Mouse (Mus musculus): Measurements from ENCODE around the gene Pacs2. TPM values are rescaled to one million over a fixed set of nuclear protein-coding genes. Genes with fewer than 3 reads are reported as not detected.

Gene Pacs2
- total and polyA plus RNA-seq, 3 experiments = 34.8 to 37.5 (median 34.9) TPM

DNA sequence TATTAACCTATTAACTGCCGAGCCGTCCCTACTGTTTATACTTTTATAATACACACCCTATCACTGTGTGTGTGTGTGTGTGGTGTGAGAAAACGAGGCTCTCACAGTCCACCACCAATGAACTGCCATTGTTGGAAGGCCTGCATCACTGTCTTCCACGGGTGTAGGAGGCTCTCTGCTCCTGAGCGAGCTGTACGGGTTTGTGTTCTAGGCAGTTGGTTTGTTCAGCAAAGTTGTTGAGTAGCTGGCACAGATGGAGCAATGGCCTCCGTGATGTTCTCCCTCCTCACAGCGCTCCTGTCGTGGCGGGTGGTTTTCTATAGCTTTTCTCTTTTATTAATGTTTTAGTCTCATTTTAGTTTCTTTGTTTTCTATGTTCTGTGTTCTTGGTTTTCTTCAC, 95.5 kb downstream of the Pacs2 start:
- intact Hi-C loops (cut with DNase I) = loop anchor here (10.0 kb wide), 1 partner anchor 235 kb away; no protein-coding TSS in a partner anchor
- WGBS = 87% methylated on average over 10 of the region's 10 CpGs

DNA sequence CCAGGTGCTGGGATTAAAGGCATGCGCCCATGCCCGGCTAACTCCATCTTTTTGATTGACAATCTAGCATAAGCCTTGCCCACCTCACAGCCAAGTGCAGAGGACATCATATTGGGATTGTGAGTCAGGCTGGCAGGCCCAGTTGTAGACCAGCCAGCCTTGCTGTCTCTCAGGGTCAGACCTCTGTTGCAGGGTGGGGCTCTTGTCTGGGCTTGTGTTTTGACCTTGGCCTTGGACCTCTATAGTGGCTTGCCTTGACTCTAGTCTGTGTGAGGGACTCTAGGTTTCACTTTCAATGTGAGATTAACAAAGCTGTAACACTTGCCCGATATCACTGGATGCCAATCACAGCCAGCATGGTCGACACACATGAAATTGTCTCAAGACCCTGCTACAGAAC, 99.8 kb downstream of the Pacs2 start:
- peaks cover 2% of the 10 kb centered on the region; the same call in 1 of the 2 replicates for H3K4me1 ChIP-seq (ENCODE audit: control insufficient read depth, insufficient read depth, low read length)
- H3K4me3 ChIP-seq = no peak overlapping the region
- H3K27me3 ChIP-seq (ENCODE audit: control insufficient read depth, insufficient read depth, low read length) = no peaks in the 10 kb centered on the region
- no peak for TF ChIP-seq EP300 (IDR thresholded peaks at IDR 0.05; ENCODE audit: insufficient read depth, low read depth, low read length)
- no peak for TF ChIP-seq CTCF (IDR thresholded peaks at IDR 0.05)
- TF ChIP-seq POLR2A (IDR thresholded peaks at IDR 0.05; ENCODE audit: insufficient read depth, low read depth, low read length) = no peak
- 85% methylated on average over 4 of the region's 4 CpGs for WGBS
- peaks cover 6% of the 10 kb centered on the region for H3K79me2 ChIP-seq (replicated peaks; ENCODE audit: control insufficient read depth, insufficient read depth, low read length)
- H3K36me3 ChIP-seq (ENCODE audit: control insufficient read depth, insufficient read depth, low read length) = no peaks in the 10 kb centered on the region
- no peak overlapping the region for H3K27ac ChIP-seq
- intact Hi-C loops (cut with DNase I) = no loop called here
- no peak for DNase-seq
- no peak overlapping the region for H3K9ac ChIP-seq (ENCODE audit: low read depth, low read length)

More for the DNA sequence above, 95.5 kb downstream of the Pacs2 start:
- Histone ChIP-seq H3K27me3 (ENCODE audit: control insufficient read depth, insufficient read depth, low read length) (no peaks in the 10 kb centered on the region), H3K27ac (no peak overlapping the region), H3K79me2 (replicated peaks; ENCODE audit: control insufficient read depth, insufficient read depth, low read length) (peaks cover 12% of the 10 kb centered on the region), H3K36me3 (ENCODE audit: control insufficient read depth, insufficient read depth, low read length) (no peaks in the 10 kb centered on the region; the same call in 1 of the 2 replicates), H3K9ac (ENCODE audit: low read depth, low read length) (no peak overlapping the region), H3K4me1 (ENCODE audit: control insufficient read depth, insufficient read depth, low read length) (peaks cover 16% of the 10 kb centered on the region), H3K4me3 (no peak overlapping the region)
- DNase-seq = no peak
- TF ChIP-seq POLR2A (IDR thresholded peaks at IDR 0.05; ENCODE audit: insufficient read depth, low read depth, low read length) (no peak), CTCF (IDR thresholded peaks at IDR 0.05) (no peak), EP300 (IDR thresholded peaks at IDR 0.05; ENCODE audit: insufficient read depth, low read depth, low read length) (no peak)

DNA sequence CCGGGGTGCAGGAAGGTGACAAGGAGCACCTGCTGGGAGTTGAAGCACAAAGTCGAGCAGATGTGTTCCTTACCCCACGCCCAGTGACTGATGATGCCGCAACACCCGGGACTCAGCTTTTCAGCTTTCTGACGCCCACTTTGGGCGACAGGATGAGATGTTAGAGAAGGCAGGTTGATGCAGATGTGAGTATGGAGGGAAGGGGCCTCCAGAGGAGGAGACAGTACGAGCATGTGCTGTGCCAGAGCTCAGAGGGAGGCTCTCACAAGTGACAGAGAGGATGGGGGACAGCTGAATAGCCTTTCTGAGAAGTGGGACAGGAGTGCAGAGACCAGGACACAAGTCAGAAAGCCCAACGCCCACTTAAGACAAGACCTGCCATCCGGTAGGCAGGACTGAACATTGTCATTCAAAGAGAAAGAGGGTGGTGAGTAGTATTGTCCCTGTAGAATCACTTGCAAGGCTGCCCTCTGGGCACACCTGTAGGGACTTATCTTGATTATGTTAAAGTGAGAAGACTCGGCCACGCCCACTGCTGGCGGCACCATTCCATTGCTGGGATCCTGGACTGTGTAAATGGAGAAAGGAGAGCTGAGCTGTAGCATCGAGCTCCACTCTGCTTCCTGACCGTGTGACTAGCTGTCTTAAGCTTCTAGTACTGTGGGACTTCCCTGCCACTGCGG, 100.7 kb downstream of the Pacs2 start:
- Histone ChIP-seq H3K4me3 (no peak overlapping the region), H3K79me2 (replicated peaks; ENCODE audit: control insufficient read depth, insufficient read depth, low read length) (peaks cover 4% of the 10 kb centered on the region), H3K36me3 (ENCODE audit: control insufficient read depth, insufficient read depth, low read length) (no peaks in the 10 kb centered on the region), H3K9ac (ENCODE audit: low read depth, low read length) (no peak overlapping the region), H3K27me3 (ENCODE audit: control insufficient read depth, insufficient read depth, low read length) (no peaks in the 10 kb centered on the region), H3K4me1 (ENCODE audit: control insufficient read depth, insufficient read depth, low read length) (peaks cover 4% of the 10 kb centered on the region), H3K27ac (no peak overlapping the region)
- no peak for TF ChIP-seq CTCF (IDR thresholded peaks at IDR 0.05)
- no peak for TF ChIP-seq POLR2A (IDR thresholded peaks at IDR 0.05; ENCODE audit: insufficient read depth, low read depth, low read length)
- TF ChIP-seq EP300 (IDR thresholded peaks at IDR 0.05; ENCODE audit: insufficient read depth, low read depth, low read length) = no peak
- no peak for DNase-seq
- 76% methylated on average over 16 of the region's 16 CpGs for WGBS
- intact Hi-C loops (cut with DNase I) = no loop called here

GRCm38 (mm10) chr12:113119516-113120410, 105.5 kb downstream of the Pacs2 start:
- H3K9ac ChIP-seq (ENCODE audit: low read depth, low read length) = no peak overlapping the region
- 83% methylated on average over 20 of the region's 20 CpGs for WGBS
- intact Hi-C loops (cut with DNase I) = loop anchor here (1.0 to 2.0 kb wide), 2 partner anchors 19 to 37 kb away; partner anchors contain the start of gene Tedc1
- H3K4me3 ChIP-seq = no peak overlapping the region
- H3K27ac ChIP-seq = no peak overlapping the region; the same call in 1 of the 2 replicates
- H3K27me3 ChIP-seq (ENCODE audit: control insufficient read depth, insufficient read depth, low read length) = no peaks in the 10 kb centered on the region
- no peaks in the 10 kb centered on the region for H3K36me3 ChIP-seq (ENCODE audit: control insufficient read depth, insufficient read depth, low read length)
- TF ChIP-seq POLR2A (IDR thresholded peaks at IDR 0.05; ENCODE audit: insufficient read depth, low read depth, low read length) = no peak
- peak; percentile 89 for TF ChIP-seq EP300 (IDR thresholded peaks at IDR 0.05; ENCODE audit: insufficient read depth, low read depth, low read length)
- TF ChIP-seq CTCF (IDR thresholded peaks at IDR 0.05) = peak; percentile 98
- peaks cover 1% of the 10 kb centered on the region for H3K4me1 ChIP-seq (ENCODE audit: control insufficient read depth, insufficient read depth, low read length)
- H3K79me2 ChIP-seq (replicated peaks; ENCODE audit: control insufficient read depth, insufficient read depth, low read length) = peaks cover under 1% of the 10 kb centered on the region; the same call in 1 of the 2 replicates
- DNase-seq = peak; percentile 83 to 88

Small RNAs within 50 kb of the gene (microRNA-seq; reads per million reads assigned to microRNA genes)
- 0 reads per million in 2 experiments for gene Gm44471

Other genes with a start within 250 kb of the Pacs2 start
- gene Ahnak2, start 211.9 kb upstream of the Pacs2 start, total RNA-seq (2021) = 10 to 100 TPM; 14.8 to 15.7 TPM
- 5.4 and 7.5 TPM in 2 replicates for gene Ahnak2, start 211.9 kb upstream of the Pacs2 start, polyA plus RNA-seq (2012; rRNA removed)
- gene Clba1, start 205.6 kb upstream of the Pacs2 start, total RNA-seq (2021) = 1 to 10 TPM; 1.7 to 3.1 TPM
- gene Clba1, start 205.6 kb upstream of the Pacs2 start, polyA plus RNA-seq (2012; rRNA removed) = 2.0 and 2.8 TPM in 2 replicates
- gene Cdca4, start 185.1 kb upstream of the Pacs2 start, total RNA-seq (2021) = 1 to 10 TPM; 5.3 to 6.6 TPM
- gene Cdca4, start 185.1 kb upstream of the Pacs2 start, polyA plus RNA-seq (2012; rRNA removed) = 7.6 and 10.0 TPM in 2 replicates
- under 1 TPM; 0.29 to 0.36 TPM for gene Gpr132, start 146.3 kb upstream of the Pacs2 start, total RNA-seq (2021)
- gene Gpr132, start 146.3 kb upstream of the Pacs2 start, polyA plus RNA-seq (2012; rRNA removed) = 1.00 and 2.0 TPM in 2 replicates
- 10 to 100 TPM; 25.4 to 27.4 TPM for gene Jag2, start 84.7 kb upstream of the Pacs2 start, total RNA-seq (2021)
- 34.4 and 35.5 TPM in 2 replicates for gene Jag2, start 84.7 kb upstream of the Pacs2 start, polyA plus RNA-seq (2012; rRNA removed)
- 1 to 10 TPM; 5.7 to 8.6 TPM for gene Nudt14, start 72.4 kb upstream of the Pacs2 start, total RNA-seq (2021)
- gene Nudt14, start 72.4 kb upstream of the Pacs2 start, polyA plus RNA-seq (2012; rRNA removed) = 11.4 and 14.8 TPM in 2 replicates
- gene Btbd6, start 38.0 kb upstream of the Pacs2 start, total RNA-seq (2021) = 10 to 100 TPM; 21.8 to 24.3 TPM
- 26.7 and 27.4 TPM in 2 replicates for gene Btbd6, start 38.0 kb upstream of the Pacs2 start, polyA plus RNA-seq (2012; rRNA removed)
- gene Brf1, start 13.8 kb upstream of the Pacs2 start, total RNA-seq (2021) = 10 to 100 TPM; 22.3 to 25.1 TPM
- gene Brf1, start 13.8 kb upstream of the Pacs2 start, polyA plus RNA-seq (2012; rRNA removed) = 22.4 and 29.3 TPM in 2 replicates
- gene Tex22, start 60.0 kb downstream of the Pacs2 start, total RNA-seq (2021) = under 1 TPM; 0.21 to 0.27 TPM
- 0.50 TPM in 1 of 2 replicates, not detected in the other for gene Tex22, start 60.0 kb downstream of the Pacs2 start, polyA plus RNA-seq (2012; rRNA removed)
- 10 to 100 TPM; 44.8 to 54.8 TPM for gene Mta1, start 83.8 kb downstream of the Pacs2 start, total RNA-seq (2021)
- 35.4 and 42.4 TPM in 2 replicates for gene Mta1, start 83.8 kb downstream of the Pacs2 start, polyA plus RNA-seq (2012; rRNA removed)
- 1,000 to 10,000 TPM; 1,390 to 1,660 TPM for gene Crip2, start 125.7 kb downstream of the Pacs2 start, total RNA-seq (2021)
- 3,159 and 3,188 TPM in 2 replicates for gene Crip2, start 125.7 kb downstream of the Pacs2 start, polyA plus RNA-seq (2012; rRNA removed)
- 100 to 1,000 TPM; 194 to 200 TPM for gene Crip1, start 131.8 kb downstream of the Pacs2 start, total RNA-seq (2021)
- 429 and 531 TPM in 2 replicates for gene Crip1, start 131.8 kb downstream of the Pacs2 start, polyA plus RNA-seq (2012; rRNA removed)
- gene Tedc1, start 141.9 kb downstream of the Pacs2 start, total RNA-seq (2021) = under 1 TPM; 0.34 to 0.52 TPM
- 0.45 and 0.67 TPM in 2 replicates for gene Tedc1, start 141.9 kb downstream of the Pacs2 start, polyA plus RNA-seq (2012; rRNA removed)
- under 1 TPM in 1 of 2 experiments, not detected in 1; 0.18 TPM for gene Tmem121, start 171.4 kb downstream of the Pacs2 start, total RNA-seq (2021)
- 0.41 TPM in 1 of 2 replicates, not detected in the other for gene Tmem121, start 171.4 kb downstream of the Pacs2 start, polyA plus RNA-seq (2012; rRNA removed)